Mouse (Mus musculus) erythroblast, embryonic 14.5 days (primary cell): Measurements from ENCODE around the gene Ctnnd2. TPM values are rescaled to one million over a fixed set of nuclear protein-coding genes. Genes with fewer than 3 reads are reported as not detected.

Experiments used
- H3K27me3 ChIP-seq: 2 replicates; pipeline ENCODE4 v1.6.1; 2012; ENCODE audit warnings: inconsistent platforms; ENCODE audit not compliant: control insufficient read depth
- H3K36me3 ChIP-seq: 2 replicates; pipeline ENCODE4 v1.6.1; 2012; ENCODE audit warnings: mild to moderate bottlenecking, inconsistent platforms; ENCODE audit not compliant: control insufficient read depth
- H3K4me1 ChIP-seq: 2 replicates; pipeline ENCODE4 v1.6.1; 2012; ENCODE audit warnings: inconsistent platforms; ENCODE audit not compliant: control insufficient read depth
- H3K4me3 ChIP-seq: replicated peaks from 2 replicates; pipeline ENCODE3; 2012; ENCODE audit warnings: moderate library complexity, mild to moderate bottlenecking, inconsistent platforms
- H3K9me3 ChIP-seq: 2 replicates; pipeline ENCODE4 v1.6.1; 2012; ENCODE audit warnings: low read length, inconsistent platforms, mixed read lengths; ENCODE audit not compliant: control insufficient read depth
- GATA1 ChIP-seq: IDR thresholded peaks from 2 replicates; pipeline ENCODE4 v1.6.1; 2012; ENCODE audit warnings: low read length, inconsistent platforms, mixed read lengths
- TAL1 ChIP-seq: IDR thresholded peaks from 3 replicates; pipeline ENCODE4 v1.6.1; 2012; ENCODE audit warnings: low read length, inconsistent platforms, mixed read lengths
- polyA plus RNA-seq: library from polyadenylated mRNA; stranded (reverse); fragments of >175 nt; gene quantifications from 2 replicates; pipeline ENCODE4 v1.2.3, GENCODE M21; 2012

Gene Ctnnd2
- polyA plus RNA-seq, 1 experiment = not detected

- H3K36me3 ChIP-seq = no peaks in the 10 kb centered on the region
- no peak for TF ChIP-seq TAL1
- no peak for TF ChIP-seq GATA1
- H3K27me3 ChIP-seq = no peaks in the 10 kb centered on the region
- no peak overlapping the region for H3K4me3 ChIP-seq
- H3K9me3 ChIP-seq = peaks cover 9% of the 10 kb centered on the region
- no peaks in the 10 kb centered on the region for H3K4me1 ChIP-seq
These were observed 525.0 kb downstream of the Ctnnd2 start for GRCm38 (mm10) chr15:30697356-30697755.

- TF ChIP-seq TAL1 (no peak), GATA1 (no peak)
- Histone ChIP-seq H3K27me3 (no peaks in the 10 kb centered on the region), H3K36me3 (no peaks in the 10 kb centered on the region)
These were observed 528.4 kb downstream of the Ctnnd2 start for GRCm38 (mm10) chr15:30700762-30701161.

GRCm38 (mm10) chr15:30701592-30701991 lies 529.2 kb downstream of the Ctnnd2 start:
- Histone ChIP-seq H3K4me1 (no peaks in the 10 kb centered on the region), H3K4me3 (no peak overlapping the region), H3K36me3 (no peaks in the 10 kb centered on the region), H3K27me3 (no peaks in the 10 kb centered on the region), H3K9me3 (peaks cover 10% of the 10 kb centered on the region)
- TF ChIP-seq GATA1 = no peak
- TF ChIP-seq TAL1 = no peak

More at GRCm38 (mm10) chr15:30700762-30701161, 528.4 kb downstream of the Ctnnd2 start:
- Histone ChIP-seq H3K4me1 (no peaks in the 10 kb centered on the region), H3K9me3 (peaks cover 12% of the 10 kb centered on the region), H3K4me3 (no peak overlapping the region)

GRCm38 (mm10) chr15:30709026-30709753 lies 536.8 kb downstream of the Ctnnd2 start:
- Histone ChIP-seq H3K4me1 (no peaks in the 10 kb centered on the region), H3K36me3 (no peaks in the 10 kb centered on the region), H3K9me3 (peaks cover 12% of the 10 kb centered on the region), H3K27me3 (no peaks in the 10 kb centered on the region), H3K4me3 (no peak overlapping the region)
- TF ChIP-seq GATA1 (no peak), TAL1 (no peak)

- H3K36me3 ChIP-seq = no peaks in the 10 kb centered on the region
- no peaks in the 10 kb centered on the region for H3K27me3 ChIP-seq
- no peaks in the 10 kb centered on the region for H3K4me1 ChIP-seq
- no peak overlapping the region for H3K4me3 ChIP-seq
- H3K9me3 ChIP-seq = peaks cover 14% of the 10 kb centered on the region
- no peak for TF ChIP-seq GATA1
- no peak for TF ChIP-seq TAL1
These were observed 537.3 kb downstream of the Ctnnd2 start for GRCm38 (mm10) chr15:30709754-30710105.

- Histone ChIP-seq H3K36me3 (no peaks in the 10 kb centered on the region), H3K4me1 (no peaks in the 10 kb centered on the region), H3K4me3 (no peak overlapping the region), H3K27me3 (no peaks in the 10 kb centered on the region), H3K9me3 (peaks cover 9% of the 10 kb centered on the region; the same call in 1 of the 2 replicates)
- TF ChIP-seq TAL1 = no peak
- no peak for TF ChIP-seq GATA1
These were observed 542.4 kb downstream of the Ctnnd2 start for GRCm38 (mm10) chr15:30714823-30715222.

- H3K36me3 ChIP-seq = no peaks in the 10 kb centered on the region
- H3K4me3 ChIP-seq = no peak overlapping the region
- H3K9me3 ChIP-seq = peaks cover 3% of the 10 kb centered on the region; the same call in 1 of the 2 replicates
- H3K4me1 ChIP-seq = no peaks in the 10 kb centered on the region
- no peak for TF ChIP-seq GATA1
- TF ChIP-seq TAL1 = no peak
- H3K27me3 ChIP-seq = no peaks in the 10 kb centered on the region
These were observed 546.4 kb downstream of the Ctnnd2 start for GRCm38 (mm10) chr15:30718811-30719210.

GRCm38 (mm10) chr15:30719226-30719625 lies 546.8 kb downstream of the Ctnnd2 start:
- H3K9me3 ChIP-seq = peaks cover under 1% of the 10 kb centered on the region; the same call in 1 of the 2 replicates
- no peak for TF ChIP-seq TAL1
- no peak for TF ChIP-seq GATA1

GRCm38 (mm10) chr15:30721098-30721497 lies 548.7 kb downstream of the Ctnnd2 start:
- Histone ChIP-seq H3K4me1 (no peaks in the 10 kb centered on the region), H3K27me3 (no peaks in the 10 kb centered on the region), H3K4me3 (no peak overlapping the region), H3K9me3 (peaks cover under 1% of the 10 kb centered on the region), H3K36me3 (no peaks in the 10 kb centered on the region)
- TF ChIP-seq GATA1 (no peak), TAL1 (no peak)

More at GRCm38 (mm10) chr15:30719226-30719625, 546.8 kb downstream of the Ctnnd2 start:
- Histone ChIP-seq H3K27me3 (no peaks in the 10 kb centered on the region), H3K4me1 (no peaks in the 10 kb centered on the region), H3K36me3 (no peaks in the 10 kb centered on the region), H3K4me3 (no peak overlapping the region)
